Mouse (Mus musculus) hindbrain, embryonic 10.5 days (tissue): Measurements from ENCODE around the gene Slc2a2. TPM values are rescaled to one million over a fixed set of nuclear protein-coding genes. Genes with fewer than 3 reads are reported as not detected.

Experiments
- DNase-seq: peaks from one replicate; pipeline ENCODE4 v3.0.0-alpha.2; 2017; ENCODE audit warnings: low spot score
- H3K27ac ChIP-seq: fragments of 300-500 bp; sonication (generic); 2 replicates; pipeline ENCODE4 v1.5.1; 2016; ENCODE audit warnings: mild to moderate bottlenecking, moderate library complexity
- H3K27me3 ChIP-seq: fragments of 300-500 bp; sonication (generic); 2 replicates; pipeline ENCODE4 v1.6.1; 2016; ENCODE audit warnings: mild to moderate bottlenecking; ENCODE audit not compliant: poor library complexity, insufficient read depth, severe bottlenecking
- H3K36me3 ChIP-seq: fragments of 300-500 bp; sonication (generic); 2 replicates; pipeline ENCODE4 v1.6.1; 2016; ENCODE audit warnings: mild to moderate bottlenecking, moderate library complexity
- H3K4me1 ChIP-seq: fragments of 300-500 bp; sonication (generic); replicated peaks from 2 replicates; pipeline ENCODE4 v1.6.1; 2016; ENCODE audit warnings: mild to moderate bottlenecking
- H3K4me3 ChIP-seq: fragments of 300-500 bp; sonication (generic); 2 replicates; pipeline ENCODE4 v1.5.1; 2016; ENCODE audit warnings: mild to moderate bottlenecking, moderate library complexity
- H3K9me3 ChIP-seq: fragments of 300-500 bp; sonication (generic); 2 replicates; pipeline ENCODE4 v1.6.1; 2016; ENCODE audit warnings: mild to moderate bottlenecking, moderate library complexity
- WGBS: fragments of 180-500 bp; shearing (Covaris S2); methylation state at CpG from one replicate; pipeline ENCODE4 v1.1.7; 2016; 5-methylcytosine and 5-hydroxymethylcytosine counted together
- polyA plus RNA-seq: library from polyadenylated mRNA; unstranded; fragments of >200 nt; fragmentation: Nextera tagmentation; extraction: Ambion mirVana; gene quantifications from 2 replicates; pipeline ENCODE4 v1.2.1, GENCODE M21; 2016

Gene Slc2a2
- polyA plus RNA-seq: not detected in 2 replicates

DNA sequence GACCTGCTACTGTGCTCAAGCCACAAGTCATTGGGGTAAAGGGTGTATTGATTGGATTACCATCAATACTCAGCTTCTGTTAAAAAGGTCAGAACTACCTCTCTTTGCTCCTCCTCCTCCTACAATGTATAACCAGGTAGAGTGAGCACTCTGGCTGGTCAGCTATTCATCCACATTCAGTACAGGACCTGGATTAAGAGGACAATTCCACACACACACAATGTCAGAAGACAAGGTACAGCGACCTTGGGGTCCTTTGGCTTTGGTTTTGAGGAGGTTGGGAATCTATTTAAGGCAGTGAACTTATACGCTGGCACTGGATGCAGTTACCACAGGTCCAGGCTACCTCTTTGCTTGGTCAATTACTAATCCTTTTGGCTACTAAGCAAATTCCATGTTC, at the start of gene Slc2a2:
Gene Slc2a2, plus strand, starts transcription at position 107 of the 400 bp plus-strand sequence.
- 0 out of 2 replicates have a peak, but pooled peaks cover 4% of the 10 kb centered on the region for H3K4me1 ChIP-seq
- no peaks in the 10 kb centered on the region for H3K36me3 ChIP-seq
- H3K9me3 ChIP-seq: 0 out of 2 replicates have a peak, but pooled peaks cover 3% of the 10 kb centered on the region
- WGBS: 90% methylated on average over 2 of the region's 2 CpGs
- H3K4me3 ChIP-seq: no peak within 1 kb of the TSS
- H3K27me3 ChIP-seq: no peaks in the 10 kb centered on the region
- H3K27ac ChIP-seq: no peak within 1 kb of the TSS
- no peak for DNase-seq

- Histone ChIP-seq H3K4me3 (no peak overlapping the region), H3K9me3 (no peaks in the 10 kb centered on the region), H3K36me3 (peaks cover 12% of the 10 kb centered on the region), H3K27ac (no peak overlapping the region), H3K4me1 (no peaks in the 10 kb centered on the region), H3K27me3 (no peaks in the 10 kb centered on the region)
- WGBS: 61% methylated on average over 3 of the region's 3 CpGs
- DNase-seq: no peak
Observed at GRCm38 (mm10) chr3:28652574-28652973, 45.1 kb upstream of the Slc2a2 start.

DNA sequence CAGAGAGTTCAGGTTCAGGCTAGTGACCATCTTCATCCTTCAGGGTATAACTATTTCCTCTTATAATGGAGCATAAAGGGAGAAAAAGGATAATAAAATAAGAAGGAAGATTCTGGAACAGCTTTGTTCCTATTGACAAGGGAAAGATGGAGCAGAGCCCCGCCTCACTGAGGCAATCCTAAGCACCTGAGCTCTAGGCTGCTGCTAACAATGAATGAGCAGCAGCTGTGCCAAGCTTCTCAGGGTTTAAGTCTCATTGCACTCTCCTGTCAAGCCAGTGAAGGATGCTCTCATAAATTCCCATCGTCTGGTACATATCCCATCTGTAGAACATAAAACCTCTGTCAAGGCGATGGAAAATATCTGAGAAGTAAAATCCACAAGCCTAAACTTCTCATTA, 44.7 kb upstream of the Slc2a2 start:
- no peak for DNase-seq
- Histone ChIP-seq H3K36me3 (peaks cover 12% of the 10 kb centered on the region), H3K27ac (no peak overlapping the region), H3K9me3 (no peaks in the 10 kb centered on the region), H3K4me3 (no peak overlapping the region), H3K4me1 (no peaks in the 10 kb centered on the region), H3K27me3 (no peaks in the 10 kb centered on the region)
- 85% methylated on average over 3 of the region's 3 CpGs for WGBS

DNA sequence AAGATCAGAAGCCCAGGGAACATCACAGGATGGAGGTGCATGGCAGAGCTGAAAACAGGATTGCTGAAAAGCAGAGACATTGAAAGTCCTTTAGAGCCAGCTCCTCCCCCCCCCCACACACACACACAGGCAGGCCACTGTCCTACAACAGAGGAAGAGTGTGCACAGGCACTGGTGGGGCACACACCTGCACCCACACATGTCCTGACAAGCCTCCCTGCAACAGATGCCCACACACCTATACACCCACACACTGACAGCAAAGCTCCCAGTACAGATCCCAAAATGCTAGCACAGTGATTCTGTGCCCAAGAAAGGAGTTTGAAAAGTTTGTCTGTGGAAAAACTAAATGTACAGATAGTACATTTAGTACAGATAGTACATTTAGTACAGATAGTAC, 43.0 kb upstream of the Slc2a2 start:
- Histone ChIP-seq H3K36me3 (peaks cover 12% of the 10 kb centered on the region), H3K27me3 (no peaks in the 10 kb centered on the region)

GRCm38 (mm10) chr3:28658349-28658748, 39.4 kb upstream of the Slc2a2 start:
- WGBS: 52% methylated on average over 1 of the region's 1 CpGs
- Histone ChIP-seq H3K9me3 (no peaks in the 10 kb centered on the region), H3K27me3 (no peaks in the 10 kb centered on the region), H3K4me1 (no peaks in the 10 kb centered on the region), H3K4me3 (no peak overlapping the region), H3K36me3 (peaks cover 6% of the 10 kb centered on the region; the same call in 1 of the 2 replicates), H3K27ac (no peak overlapping the region)
- no peak for DNase-seq

More for the DNA sequence above, 43.0 kb upstream of the Slc2a2 start:
- no peaks in the 10 kb centered on the region for H3K9me3 ChIP-seq
- DNase-seq: no peak
- no peak overlapping the region for H3K27ac ChIP-seq
- H3K4me3 ChIP-seq: no peak overlapping the region
- H3K4me1 ChIP-seq: no peaks in the 10 kb centered on the region

DNA sequence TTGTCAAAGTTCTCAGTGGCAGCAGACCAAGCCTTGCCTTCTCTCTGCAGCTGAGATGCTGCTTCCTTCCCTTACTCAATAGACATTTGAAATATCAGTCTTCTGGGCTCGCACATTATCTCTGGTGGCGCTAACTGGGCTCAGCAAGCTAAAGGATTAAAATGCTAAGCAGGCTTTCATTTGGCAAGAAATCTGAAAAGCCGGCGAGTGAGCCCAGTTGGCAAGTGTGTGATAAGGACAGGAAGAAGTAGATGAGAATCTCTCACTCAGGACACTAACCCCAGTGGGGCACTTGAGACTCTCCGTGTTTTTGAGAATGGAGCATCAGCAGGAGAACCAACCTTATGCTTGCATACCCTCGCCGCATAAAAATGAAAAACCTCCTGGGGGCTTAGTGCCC, 16.9 kb upstream of the Slc2a2 start:
- no peak overlapping the region for H3K4me3 ChIP-seq
- WGBS: 80% methylated on average over 7 of the region's 7 CpGs
- no peaks in the 10 kb centered on the region for H3K9me3 ChIP-seq
- H3K36me3 ChIP-seq: no peaks in the 10 kb centered on the region
- no peak overlapping the region for H3K27ac ChIP-seq
- H3K4me1 ChIP-seq: peaks cover 14% of the 10 kb centered on the region
- DNase-seq: no peak
- H3K27me3 ChIP-seq: no peaks in the 10 kb centered on the region

DNA sequence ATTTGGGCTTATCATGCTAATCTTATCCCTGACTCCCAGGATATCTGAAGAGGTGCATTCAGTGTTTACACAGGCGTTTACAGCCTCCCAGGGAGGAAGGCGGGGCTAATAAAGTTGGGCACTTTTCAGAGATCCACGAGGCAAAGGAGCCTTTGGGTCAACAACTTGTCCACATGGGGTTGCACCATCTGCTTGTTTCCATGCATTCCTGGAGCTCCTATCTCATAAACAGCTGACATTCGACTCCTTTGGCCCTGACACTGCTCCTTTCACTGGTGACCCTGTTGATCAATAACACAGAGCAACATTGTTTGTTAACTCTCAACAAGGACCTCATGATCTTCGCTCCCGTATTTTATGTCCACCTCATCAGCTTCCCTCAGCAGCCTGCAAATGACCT, 15.8 kb upstream of the Slc2a2 start:
- Histone ChIP-seq H3K4me3 (no peak overlapping the region), H3K4me1 (peaks cover 14% of the 10 kb centered on the region), H3K27ac (no peak overlapping the region), H3K36me3 (no peaks in the 10 kb centered on the region), H3K27me3 (no peaks in the 10 kb centered on the region), H3K9me3 (no peaks in the 10 kb centered on the region)
- 35% methylated on average over 6 of the region's 6 CpGs for WGBS
- DNase-seq: no peak

DNA sequence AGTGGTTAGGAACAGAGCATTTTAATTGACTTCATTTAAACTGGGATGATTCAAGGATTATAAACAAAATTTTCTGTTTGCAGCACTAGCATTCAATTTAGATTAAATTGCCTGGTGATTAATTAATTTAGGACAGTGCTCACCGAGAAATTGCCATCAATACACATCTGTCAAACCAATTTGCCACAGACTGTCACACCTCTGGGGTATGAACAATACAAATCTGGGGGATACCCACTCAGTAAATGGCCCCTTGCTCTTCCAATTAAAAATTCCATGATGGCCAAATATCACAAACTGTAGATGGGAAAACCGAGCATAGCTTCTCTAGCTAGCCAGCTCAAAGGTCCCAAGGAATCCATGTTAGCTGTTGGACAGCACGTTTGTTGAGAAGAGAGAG, 15.3 kb upstream of the Slc2a2 start:
- Histone ChIP-seq H3K27ac (no peak overlapping the region), H3K27me3 (no peaks in the 10 kb centered on the region), H3K36me3 (no peaks in the 10 kb centered on the region), H3K4me1 (peaks cover 14% of the 10 kb centered on the region), H3K9me3 (no peaks in the 10 kb centered on the region), H3K4me3 (no peak overlapping the region)
- WGBS: 72% methylated on average over 3 of the region's 3 CpGs
- no peak for DNase-seq

- no peak overlapping the region for H3K27ac ChIP-seq
- 91% methylated on average over 2 of the region's 2 CpGs for WGBS
Observed at GRCm38 (mm10) chr3:28685510-28685909, 12.2 kb upstream of the Slc2a2 start.

DNA sequence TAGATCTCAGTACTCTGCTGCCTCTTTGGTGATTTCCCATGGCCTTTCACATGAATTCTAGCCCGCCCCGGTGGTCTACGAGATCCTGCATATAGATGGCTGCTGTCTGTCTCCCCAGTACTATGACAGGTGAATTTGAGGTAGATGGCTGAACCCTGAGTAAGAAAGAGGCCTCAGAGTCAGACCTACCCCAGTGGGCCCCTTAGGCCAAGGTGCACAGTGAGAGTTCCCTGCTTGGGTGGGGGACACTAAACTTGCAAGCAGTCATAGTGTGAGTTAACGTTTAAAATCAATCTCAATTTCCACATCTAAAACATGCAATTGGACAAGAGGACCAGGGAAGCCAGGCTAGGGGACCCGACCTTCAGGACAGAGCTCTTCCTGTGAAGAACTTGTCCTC, 2.9 kb upstream of the Slc2a2 start:
- Histone ChIP-seq H3K9me3 (0 out of 2 replicates have a peak, but pooled peaks cover 3% of the 10 kb centered on the region), H3K4me3 (no peak overlapping the region), H3K36me3 (no peaks in the 10 kb centered on the region), H3K27me3 (no peaks in the 10 kb centered on the region), H3K27ac (no peak overlapping the region), H3K4me1 (0 out of 2 replicates have a peak, but pooled peaks cover 4% of the 10 kb centered on the region)
- no peak for DNase-seq
- 88% methylated on average over 5 of the region's 5 CpGs for WGBS

More at GRCm38 (mm10) chr3:28685510-28685909, 12.2 kb upstream of the Slc2a2 start:
- Histone ChIP-seq H3K4me1 (peaks cover 14% of the 10 kb centered on the region), H3K27me3 (no peaks in the 10 kb centered on the region), H3K36me3 (no peaks in the 10 kb centered on the region), H3K9me3 (no peaks in the 10 kb centered on the region), H3K4me3 (no peak overlapping the region)
- DNase-seq: no peak

GRCm38 (mm10) chr3:28695608-28696007, 2.1 kb upstream of the Slc2a2 start:
- Histone ChIP-seq H3K4me3 (no peak overlapping the region), H3K9me3 (0 out of 2 replicates have a peak, but pooled peaks cover 3% of the 10 kb centered on the region), H3K4me1 (0 out of 2 replicates have a peak, but pooled peaks cover 4% of the 10 kb centered on the region), H3K27me3 (no peaks in the 10 kb centered on the region), H3K27ac (no peak overlapping the region), H3K36me3 (no peaks in the 10 kb centered on the region)
- DNase-seq: no peak
- 81% methylated on average over 13 of the region's 13 CpGs for WGBS

DNA sequence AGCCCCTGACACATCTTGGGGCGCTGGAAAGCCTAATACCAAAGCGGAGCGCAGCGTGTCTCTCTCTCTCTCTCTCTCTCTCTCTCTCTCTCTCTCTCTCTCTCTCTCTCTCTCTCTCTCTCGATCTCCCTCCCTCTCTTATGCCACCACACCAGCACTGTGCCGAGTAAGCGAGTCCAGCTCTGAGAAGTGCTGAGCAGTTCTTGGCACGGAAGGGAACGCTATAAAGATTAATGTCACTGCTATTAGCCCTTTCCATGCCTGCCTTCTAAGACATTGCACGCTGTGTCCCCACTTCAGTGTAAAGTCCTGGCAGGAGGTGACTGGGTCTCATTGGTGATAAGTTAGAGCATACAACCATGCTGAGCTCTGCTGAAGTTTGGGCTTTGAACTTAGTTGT, 1.5 kb upstream of the Slc2a2 start:
- WGBS: 89% methylated on average over 10 of the region's 10 CpGs
- no peaks in the 10 kb centered on the region for H3K36me3 ChIP-seq
- H3K27me3 ChIP-seq: no peaks in the 10 kb centered on the region
- DNase-seq: no peak
- H3K4me1 ChIP-seq: 0 out of 2 replicates have a peak, but pooled peaks cover 4% of the 10 kb centered on the region
- H3K9me3 ChIP-seq: 0 out of 2 replicates have a peak, but pooled peaks cover 3% of the 10 kb centered on the region
- no peak overlapping the region for H3K4me3 ChIP-seq
- H3K27ac ChIP-seq: no peak overlapping the region

DNA sequence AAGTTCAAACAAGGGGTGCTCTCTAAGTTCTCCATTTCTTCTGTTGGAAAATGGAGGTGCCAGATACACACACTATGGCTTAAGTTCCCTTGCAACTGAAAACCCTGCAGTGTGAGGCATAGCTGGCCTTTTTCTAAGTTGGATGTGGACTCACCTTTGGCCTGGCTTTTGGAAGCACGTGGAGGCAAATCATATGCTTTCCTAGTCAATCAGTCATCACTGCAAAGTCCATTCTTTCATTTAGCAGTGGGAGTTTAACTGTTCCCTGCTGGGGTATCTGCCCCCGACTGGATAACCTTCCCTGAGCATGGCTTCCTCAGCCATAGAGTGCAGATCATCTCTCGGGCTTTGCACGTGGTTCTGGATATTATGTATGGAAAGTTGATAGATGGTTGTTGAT, 1.9 kb downstream of the Slc2a2 start:
- DNase-seq: no peak
- Histone ChIP-seq H3K27ac (no peak overlapping the region), H3K4me3 (no peak overlapping the region), H3K27me3 (no peaks in the 10 kb centered on the region), H3K4me1 (0 out of 2 replicates have a peak, but pooled peaks cover 4% of the 10 kb centered on the region), H3K36me3 (no peaks in the 10 kb centered on the region), H3K9me3 (no peaks in the 10 kb centered on the region)
- 67% methylated on average over 4 of the region's 4 CpGs for WGBS
